Mouse (Mus musculus) lung, postnatal 0 days (tissue): ENCODE measurements around the gene Fbxo42.

ENCODE experiments used
- CTCF ChIP-seq: IDR thresholded peaks from 2 replicates; pipeline ENCODE4 v1.5.1; 2016; ENCODE audit warnings: antibody characterized with exemption, mild to moderate bottlenecking
- EP300 ChIP-seq: IDR thresholded peaks from 2 replicates; pipeline ENCODE4 v1.6.1; 2016; ENCODE audit warnings: antibody characterized with exemption, mild to moderate bottlenecking, control low read depth

DNA sequence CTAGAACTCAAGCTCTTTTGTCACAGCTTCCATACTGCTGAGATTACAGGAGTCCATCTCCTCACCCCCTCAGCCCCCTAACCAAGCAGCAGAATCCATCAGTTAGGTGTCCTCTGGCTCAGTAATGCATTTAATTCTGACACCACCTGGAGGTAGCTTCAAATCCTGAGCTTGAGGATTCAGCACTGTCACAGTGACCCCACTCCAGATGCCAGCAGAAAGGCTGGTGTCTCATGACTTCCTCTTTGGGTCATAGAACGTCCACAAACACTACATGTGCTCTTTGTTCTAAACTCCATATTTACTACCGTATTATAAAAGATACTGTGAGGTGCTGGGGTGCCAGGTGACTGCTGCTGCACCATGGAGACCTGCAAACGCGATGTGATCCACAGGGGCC lies 9.8 kb downstream of the Fbxo42 start:
- TF ChIP-seq EP300 = no peak
- no peak for TF ChIP-seq CTCF
